ENCODE assay signal across 12 mouse cellular contexts in the genomic region with DNA sequence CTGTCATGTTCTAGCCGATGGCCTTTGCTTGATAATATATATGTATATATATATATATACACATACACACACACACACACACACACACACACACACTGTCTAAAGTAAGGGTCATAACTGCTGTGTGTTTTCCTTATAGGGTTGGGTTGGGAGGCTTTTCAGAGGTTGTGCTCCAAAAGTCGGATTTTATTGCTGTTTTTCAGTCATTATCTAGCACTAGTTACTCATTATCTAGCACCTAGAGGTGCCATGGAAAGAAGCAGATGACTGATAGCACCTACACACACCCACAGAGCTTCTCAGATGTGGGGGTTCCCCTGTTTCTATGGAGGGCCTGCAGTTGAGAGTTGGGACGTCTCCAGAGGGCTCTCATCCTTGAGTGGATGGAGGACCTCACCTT.
"Had no signal": no experiment of that assay in that cellular context is flagged by ENCODE, and none has a peak within 500 bp of the region (broad histone marks: within the 10 kb centered on the region; RNA-seq: fewer than 3 reads in every experiment).

No protein-coding gene starts in this region.

- H3K9ac ChIP-seq: kidney, embryonic 15.5 days; limb, embryonic 15.5 days; liver, embryonic 13.5 days; liver, postnatal 0 days; midbrain, embryonic 13.5 days; neural tube, embryonic 15.5 days; stomach, embryonic 15.5 days had no signal

- H3K4me3 ChIP-seq: kidney, embryonic 15.5 days; left cerebral cortex, adult 2 months; limb, embryonic 15.5 days; liver, embryonic 13.5 days; midbrain, embryonic 13.5 days; myocyte; neural tube, embryonic 15.5 days; stomach, embryonic 15.5 days had no signal

- H3K36me3 ChIP-seq: midbrain, embryonic 13.5 days; stomach, embryonic 15.5 days had no signal

- ATAC-seq: liver, postnatal 0 days; midbrain, embryonic 13.5 days had no signal

- H3K9me3 ChIP-seq: kidney, embryonic 15.5 days; limb, embryonic 15.5 days; liver, embryonic 13.5 days; midbrain, embryonic 13.5 days; neural tube, embryonic 15.5 days; stomach, embryonic 15.5 days had no signal

- DNase-seq: liver, embryonic 13.5 days; liver, postnatal 0 days; right cerebral cortex, postnatal 4 days; thymus, adult 18-20 months; thymus, postnatal 14 days had no signal

- H3K27me3 ChIP-seq: kidney, embryonic 15.5 days; limb, embryonic 15.5 days; liver, embryonic 13.5 days; midbrain, embryonic 13.5 days; neural tube, embryonic 15.5 days; stomach, embryonic 15.5 days had no signal

- H3K4me2 ChIP-seq: kidney, embryonic 15.5 days; limb, embryonic 15.5 days; liver, embryonic 13.5 days; midbrain, embryonic 13.5 days; neural tube, embryonic 15.5 days; stomach, embryonic 15.5 days had no signal

- H3K4me1 ChIP-seq: limb, embryonic 15.5 days; midbrain, embryonic 13.5 days; neural tube, embryonic 15.5 days had no signal

- H3K27ac ChIP-seq: left cerebral cortex, adult 2 months; limb, embryonic 15.5 days; liver, embryonic 13.5 days; midbrain, embryonic 13.5 days; neural tube, embryonic 15.5 days; stomach, embryonic 15.5 days had no signal
